Mouse (Mus musculus) kidney, postnatal 10 days (tissue): ENCODE data around the gene Csnk2a2.

Experiments used
- DNase-seq: peaks from one replicate; pipeline ENCODE4 v3.0.0; 2021; ENCODE audit warnings: mixed read lengths

Gene Csnk2a2

GRCm38 (mm10) chr8:95411309-95411972, 78.4 kb downstream of the Csnk2a2 start:
- peak; percentile 63 for DNase-seq

GRCm38 (mm10) chr8:95409518-95409917, 80.3 kb downstream of the Csnk2a2 start:
- no peak for DNase-seq

GRCm38 (mm10) chr8:95401091-95401490, 88.7 kb downstream of the Csnk2a2 start:
- DNase-seq, result no peak

- no peak for DNase-seq
Observed at GRCm38 (mm10) chr8:95399131-95399530, 90.7 kb downstream of the Csnk2a2 start.

- DNase-seq, result no peak
Observed at GRCm38 (mm10) chr8:95397201-95397600, 92.6 kb downstream of the Csnk2a2 start.

- no peak for DNase-seq
Observed at GRCm38 (mm10) chr8:95396752-95397151, 93.1 kb downstream of the Csnk2a2 start.
